Mouse (Mus musculus) hindbrain, embryonic 13.5 days (tissue): ENCODE results near the gene Dlst. TPM values are rescaled to one million over a fixed set of nuclear protein-coding genes. Genes with fewer than 3 reads are reported as not detected.

Experiments
- ATAC-seq: fragments of 200-750 bp; cut with Nextera tagmentation; 2 replicates; pipeline ENCODE4 v1.8.0; 2017; ENCODE audit warnings: moderate TSS enrichment; ENCODE audit not compliant: low FRiP score
- H3K27ac ChIP-seq: fragments of 300-500 bp; sonication (generic); 2 replicates; pipeline ENCODE4 v1.5.1; 2015; ENCODE audit warnings: inconsistent platforms, mild to moderate bottlenecking, moderate library complexity
- H3K27me3 ChIP-seq: fragments of 300-500 bp; sonication (generic); 2 replicates; pipeline ENCODE4 v1.6.1; 2015; ENCODE audit warnings: mild to moderate bottlenecking, inconsistent platforms
- H3K36me3 ChIP-seq: fragments of 300-500 bp; sonication (generic); 2 replicates; pipeline ENCODE4 v1.6.1; 2015; ENCODE audit warnings: mild to moderate bottlenecking, inconsistent platforms
- H3K4me1 ChIP-seq: fragments of 300-500 bp; sonication (generic); replicated peaks from 2 replicates; pipeline ENCODE4 v1.6.1; 2015; ENCODE audit warnings: inconsistent platforms
- H3K4me2 ChIP-seq: fragments of 300-500 bp; sonication (generic); 2 replicates; pipeline ENCODE4 v1.6.1; 2015; ENCODE audit warnings: inconsistent platforms, mild to moderate bottlenecking, moderate library complexity
- H3K4me3 ChIP-seq: fragments of 300-500 bp; sonication (generic); 2 replicates; pipeline ENCODE4 v1.5.1; 2015; ENCODE audit warnings: mild to moderate bottlenecking, inconsistent platforms
- H3K9ac ChIP-seq: fragments of 300-500 bp; sonication (generic); 2 replicates; pipeline ENCODE4 v1.6.1; 2015; ENCODE audit warnings: mild to moderate bottlenecking, inconsistent platforms
- H3K9me3 ChIP-seq: fragments of 300-500 bp; sonication (generic); 2 replicates; pipeline ENCODE4 v1.6.1; 2016; ENCODE audit warnings: inconsistent platforms
- WGBS: fragments of 180-500 bp; shearing (Covaris S2); methylation state at CpG from one replicate; pipeline ENCODE4 v1.1.7; 2015; 5-methylcytosine and 5-hydroxymethylcytosine counted together
- polyA plus RNA-seq: library from polyadenylated mRNA; unstranded; fragments of >200 nt; fragmentation: Nextera tagmentation; extraction: Ambion mirVana; gene quantifications from 2 replicates; pipeline ENCODE4 v1.2.1, GENCODE M21; 2015

Gene Dlst
- polyA plus RNA-seq, 1 experiment from 2014 or later: 107 TPM

- Histone ChIP-seq H3K27ac (no peak overlapping the region), H3K27me3 (no peaks in the 10 kb centered on the region), H3K4me1 (no peaks in the 10 kb centered on the region), H3K4me2 (no peak overlapping the region), H3K9me3 (no peaks in the 10 kb centered on the region), H3K4me3 (no peak overlapping the region), H3K9ac (no peak overlapping the region), H3K36me3 (no peaks in the 10 kb centered on the region)
- 83% methylated on average over 5 of the region's 5 CpGs for WGBS
- ATAC-seq: no peak
These were observed 49.0 kb downstream of the Dlst start for GRCm38 (mm10) chr12:85159592-85159991.

- Histone ChIP-seq H3K9me3 (no peaks in the 10 kb centered on the region), H3K27me3 (no peaks in the 10 kb centered on the region), H3K4me1 (peaks cover 10% of the 10 kb centered on the region), H3K9ac (no peak overlapping the region), H3K4me2 (no peak overlapping the region), H3K4me3 (no peak overlapping the region), H3K27ac (no peak overlapping the region), H3K36me3 (peaks cover 10% of the 10 kb centered on the region)
- no peak for ATAC-seq
- WGBS: 89% methylated on average over 5 of the region's 5 CpGs
These were observed 54.4 kb downstream of the Dlst start for GRCm38 (mm10) chr12:85164996-85165395.

- Histone ChIP-seq H3K4me3 (no peak overlapping the region), H3K36me3 (peaks cover 10% of the 10 kb centered on the region), H3K27ac (no peak overlapping the region), H3K27me3 (peaks cover 7% of the 10 kb centered on the region; the same call in 1 of the 2 replicates), H3K9ac (no peak overlapping the region), H3K4me1 (peaks cover 12% of the 10 kb centered on the region), H3K9me3 (no peaks in the 10 kb centered on the region), H3K4me2 (no peak overlapping the region)
- no peak for ATAC-seq
- 94% methylated on average over 9 of the region's 9 CpGs for WGBS
These were observed 56.0 kb downstream of the Dlst start for GRCm38 (mm10) chr12:85166631-85167030.

- Histone ChIP-seq H3K4me1 (peaks cover 18% of the 10 kb centered on the region), H3K27ac (no peak overlapping the region), H3K9ac (peak overlapping the region; percentile 55), H3K9me3 (no peaks in the 10 kb centered on the region), H3K36me3 (peaks cover 10% of the 10 kb centered on the region), H3K4me2 (peak overlapping the region; percentile 48), H3K27me3 (peaks cover 7% of the 10 kb centered on the region; the same call in 1 of the 2 replicates), H3K4me3 (peak overlapping the region; percentile 30)
- 26% methylated on average over 27 of the region's 27 CpGs for WGBS
- peak; percentile 80 for ATAC-seq
These were observed 58.7 kb downstream of the Dlst start for GRCm38 (mm10) chr12:85169117-85169858.

GRCm38 (mm10) chr12:85169877-85170276 lies 59.2 kb downstream of the Dlst start:
- H3K27ac ChIP-seq: no peak overlapping the region
- peak; percentile 46; the same call in 1 of the 2 replicates for ATAC-seq
- no peaks in the 10 kb centered on the region for H3K9me3 ChIP-seq
- H3K36me3 ChIP-seq: peaks cover 10% of the 10 kb centered on the region
- peaks cover 7% of the 10 kb centered on the region; the same call in 1 of the 2 replicates for H3K27me3 ChIP-seq
- peaks cover 20% of the 10 kb centered on the region for H3K4me1 ChIP-seq
- WGBS: 56% methylated on average over 3 of the region's 3 CpGs
- no peak overlapping the region for H3K9ac ChIP-seq
- H3K4me2 ChIP-seq: peak overlapping the region; percentile 48; the same call in 1 of the 2 replicates
- no peak overlapping the region for H3K4me3 ChIP-seq

- Histone ChIP-seq H3K36me3 (peaks cover 10% of the 10 kb centered on the region), H3K4me1 (peaks cover 26% of the 10 kb centered on the region), H3K4me2 (no peak overlapping the region), H3K9ac (no peak overlapping the region), H3K27ac (no peak overlapping the region), H3K9me3 (no peaks in the 10 kb centered on the region), H3K27me3 (peaks cover 10% of the 10 kb centered on the region; the same call in 1 of the 2 replicates), H3K4me3 (no peak overlapping the region)
- 85% methylated on average over 11 of the region's 11 CpGs for WGBS
- no peak for ATAC-seq
These were observed 59.8 kb downstream of the Dlst start for GRCm38 (mm10) chr12:85170284-85170947.

GRCm38 (mm10) chr12:85170948-85171307 lies 60.3 kb downstream of the Dlst start:
- no peak overlapping the region for H3K9ac ChIP-seq
- H3K27ac ChIP-seq: no peak overlapping the region
- peaks cover 31% of the 10 kb centered on the region for H3K4me1 ChIP-seq
- WGBS: 88% methylated on average over 3 of the region's 3 CpGs
- H3K9me3 ChIP-seq: no peaks in the 10 kb centered on the region
- no peak overlapping the region for H3K4me3 ChIP-seq
- H3K4me2 ChIP-seq: no peak overlapping the region
- peaks cover 12% of the 10 kb centered on the region; the same call in 1 of the 2 replicates for H3K27me3 ChIP-seq
- peaks cover 7% of the 10 kb centered on the region for H3K36me3 ChIP-seq
- no peak for ATAC-seq

- no peak overlapping the region for H3K4me3 ChIP-seq
- WGBS: 63% methylated on average over 7 of the region's 7 CpGs
- H3K9me3 ChIP-seq: no peaks in the 10 kb centered on the region
- no peak for ATAC-seq
- H3K4me2 ChIP-seq: 0 out of 2 replicates have a peak overlapping the region, but pooled peaks have one; percentile 57
- H3K4me1 ChIP-seq: peaks cover 49% of the 10 kb centered on the region
- H3K27me3 ChIP-seq: peaks cover 37% of the 10 kb centered on the region
- H3K9ac ChIP-seq: peak overlapping the region; percentile 29; the same call in 1 of the 2 replicates
- H3K36me3 ChIP-seq: no peaks in the 10 kb centered on the region
- H3K27ac ChIP-seq: no peak overlapping the region
These were observed 63.4 kb downstream of the Dlst start for GRCm38 (mm10) chr12:85174016-85174415.

GRCm38 (mm10) chr12:85175087-85175675 lies 64.5 kb downstream of the Dlst start:
- Histone ChIP-seq H3K27me3 (peaks cover 45% of the 10 kb centered on the region), H3K27ac (peak overlapping the region; percentile 70), H3K4me3 (peak overlapping the region; percentile 30), H3K36me3 (no peaks in the 10 kb centered on the region), H3K9me3 (no peaks in the 10 kb centered on the region), H3K9ac (peak overlapping the region; percentile 60), H3K4me1 (peaks cover 37% of the 10 kb centered on the region), H3K4me2 (peak overlapping the region; percentile 57)
- WGBS: 54% methylated on average over 16 of the region's 16 CpGs
- ATAC-seq: peak; percentile 22

- peak overlapping the region; percentile 30 for H3K4me3 ChIP-seq
- H3K4me2 ChIP-seq: peak overlapping the region; percentile 57
- H3K9ac ChIP-seq: peak overlapping the region; percentile 60
- ATAC-seq: peak; percentile 75
- H3K27me3 ChIP-seq: peaks cover 48% of the 10 kb centered on the region
- WGBS: 10% methylated on average over 11 of the region's 11 CpGs
- H3K36me3 ChIP-seq: no peaks in the 10 kb centered on the region
- H3K9me3 ChIP-seq: no peaks in the 10 kb centered on the region
- H3K27ac ChIP-seq: peak overlapping the region; percentile 70
- peaks cover 39% of the 10 kb centered on the region for H3K4me1 ChIP-seq
These were observed 65.6 kb downstream of the Dlst start for GRCm38 (mm10) chr12:85175926-85176845.

- Histone ChIP-seq H3K27ac (no peak overlapping the region), H3K4me2 (peak overlapping the region; percentile 57), H3K36me3 (no peaks in the 10 kb centered on the region), H3K27me3 (peaks cover 49% of the 10 kb centered on the region), H3K9me3 (no peaks in the 10 kb centered on the region), H3K9ac (peak overlapping the region; percentile 60), H3K4me1 (peaks cover 47% of the 10 kb centered on the region), H3K4me3 (peak overlapping the region; percentile 30)
- ATAC-seq: no peak
- WGBS: 4% methylated on average over 32 of the region's 32 CpGs
These were observed 66.4 kb downstream of the Dlst start for GRCm38 (mm10) chr12:85176846-85177523.
